Mouse (Mus musculus) c-Kit-negative CD71-positive TER-119-positive erythroid progenitor cells, embryonic 14.5 days (primary cell): ENCODE measurements around the gene Muc1.
A peak's percentile ranks its signal among the peaks of the same experiment; 100 is the strongest.

Source experiments
- DNase-seq: peaks from one replicate; pipeline ENCODE4 v3.0.0-alpha.2; 2013; ENCODE audit warnings: low read depth, low spot score

Muc1 gene

DNA sequence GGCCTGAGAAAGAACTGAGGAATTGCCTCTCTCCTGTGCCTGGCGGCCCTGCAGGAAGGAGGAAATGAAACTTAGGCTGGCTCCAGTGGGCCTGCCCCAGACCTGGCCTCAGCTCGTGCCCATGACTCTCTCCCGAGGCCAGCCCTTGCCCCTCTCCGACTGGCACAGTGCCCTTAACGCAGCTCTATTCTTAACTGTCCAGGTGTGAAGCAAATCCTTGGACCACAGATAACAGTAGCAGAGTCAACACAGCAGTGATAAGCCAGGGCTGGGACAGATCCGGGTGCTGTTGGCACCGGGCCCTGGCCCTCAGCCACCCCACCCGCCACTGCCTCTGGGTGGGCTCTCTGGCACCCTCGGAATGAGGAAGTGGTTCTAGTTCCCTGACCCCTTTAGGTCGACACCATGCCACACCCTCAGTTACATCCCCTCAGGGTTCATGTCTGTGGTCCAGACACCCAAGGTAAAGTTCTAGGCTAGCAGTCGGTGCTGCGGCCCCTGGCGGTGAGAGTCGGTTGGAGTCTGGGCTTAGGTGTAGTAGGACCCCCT is 4.8 kb downstream of the Muc1 start:
- DNase-seq = no peak

DNA sequence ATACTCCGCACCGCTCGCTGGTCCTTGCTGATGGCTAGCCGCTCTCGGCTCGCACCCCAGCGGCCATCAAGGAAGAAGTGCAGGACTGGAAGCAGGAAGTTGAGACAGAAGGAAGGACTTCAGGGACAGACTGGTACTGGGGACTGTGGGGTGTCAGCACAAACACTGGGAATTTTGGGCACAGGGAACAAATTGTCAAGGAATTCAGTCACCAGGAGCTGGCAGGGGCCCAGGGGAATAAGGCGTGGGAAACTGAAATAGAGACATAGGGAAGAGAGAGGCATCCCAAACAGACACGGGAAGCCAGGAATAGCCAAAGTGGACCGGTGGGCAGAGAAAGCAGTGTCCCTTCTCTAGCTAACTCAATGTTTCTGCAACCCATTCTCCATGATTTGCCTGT is 7.7 kb downstream of the Muc1 start:
- DNase-seq = no peak

DNA sequence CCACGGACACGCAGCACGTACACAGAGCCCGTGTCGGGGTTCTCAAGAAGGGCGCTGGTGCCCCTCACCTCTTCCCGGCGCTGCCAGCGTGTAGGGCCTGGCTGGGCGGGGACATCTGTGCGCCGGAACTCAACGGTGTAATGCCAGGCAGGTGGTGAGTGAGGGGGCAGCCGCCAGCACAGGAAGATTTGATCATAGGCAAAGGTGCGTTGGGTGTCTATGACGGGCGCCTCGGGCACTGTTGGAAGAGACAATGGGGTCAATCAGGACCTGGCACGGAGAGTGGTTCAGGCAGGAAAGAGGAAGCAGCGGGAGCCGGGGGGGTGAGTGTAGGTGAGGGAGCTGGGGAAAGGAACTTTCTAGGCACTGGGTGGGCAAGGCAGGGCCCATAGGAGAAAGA is 8.8 kb downstream of the Muc1 start:
- DNase-seq = no peak

DNA sequence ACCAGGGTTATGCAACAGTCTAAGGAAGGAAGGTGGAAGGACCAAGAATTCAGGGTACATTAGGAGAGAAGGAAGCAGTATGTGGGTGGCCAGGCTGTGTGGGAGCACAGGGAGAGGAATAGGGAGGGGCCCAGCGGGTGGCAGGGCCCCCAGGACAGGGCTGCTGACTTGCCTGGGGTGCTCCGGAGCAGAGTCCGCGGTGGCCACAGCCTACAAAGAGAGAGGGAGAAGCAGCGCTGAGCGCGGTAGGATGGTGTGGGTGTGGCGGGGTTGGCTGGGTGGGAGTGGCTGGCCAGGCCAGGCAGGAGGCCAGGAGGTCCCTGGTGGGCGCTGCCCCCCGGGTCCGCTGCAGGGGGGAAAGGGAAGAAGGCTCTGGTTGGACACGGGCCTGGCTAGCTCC is 9.6 kb downstream of the Muc1 start:
- no peak for DNase-seq

- DNase-seq = no peak
Observed at GRCm38 (mm10) chr3:89242331-89242895, 13.6 kb downstream of the Muc1 start.

- DNase-seq = no peak
Observed at GRCm38 (mm10) chr3:89243609-89244008, 14.8 kb downstream of the Muc1 start.

GRCm38 (mm10) chr3:89244158-89244981 is 15.5 kb downstream of the Muc1 start:
- DNase-seq = no peak

DNA sequence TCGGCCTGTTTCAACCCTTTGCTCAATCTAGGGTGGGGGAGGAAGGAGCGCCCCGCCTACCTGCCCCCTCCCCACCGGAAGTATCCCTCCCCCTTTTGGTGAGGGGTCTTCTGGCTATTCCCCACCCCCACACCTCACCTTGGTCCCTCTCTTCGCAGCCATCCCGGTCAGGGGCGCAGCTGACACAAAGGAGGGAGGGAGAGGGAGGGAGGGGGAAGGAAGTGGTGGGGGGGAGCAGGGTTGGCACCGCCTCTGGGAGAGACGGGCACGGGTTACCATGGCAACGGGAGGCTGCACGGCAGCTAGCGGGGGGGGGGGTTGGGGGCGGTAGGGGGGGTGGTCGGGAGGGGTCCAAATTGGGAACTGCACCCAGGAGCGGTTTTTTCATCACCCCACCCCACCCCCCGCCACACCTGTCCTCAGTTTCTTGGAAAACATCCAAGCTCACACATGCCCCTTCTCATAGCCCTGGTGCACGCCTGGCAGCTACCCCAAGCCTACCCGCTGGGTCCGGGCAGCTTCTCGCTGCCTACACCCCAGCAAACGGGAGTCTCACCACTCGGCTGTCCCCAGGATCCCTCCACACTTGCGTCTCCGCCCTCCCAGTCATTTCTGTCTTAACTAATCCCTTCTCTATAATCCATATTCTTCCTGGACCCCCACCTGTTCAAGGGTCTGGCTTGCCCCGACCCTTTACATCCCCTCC is 16.3 kb downstream of the Muc1 start:
- no peak for DNase-seq

DNA sequence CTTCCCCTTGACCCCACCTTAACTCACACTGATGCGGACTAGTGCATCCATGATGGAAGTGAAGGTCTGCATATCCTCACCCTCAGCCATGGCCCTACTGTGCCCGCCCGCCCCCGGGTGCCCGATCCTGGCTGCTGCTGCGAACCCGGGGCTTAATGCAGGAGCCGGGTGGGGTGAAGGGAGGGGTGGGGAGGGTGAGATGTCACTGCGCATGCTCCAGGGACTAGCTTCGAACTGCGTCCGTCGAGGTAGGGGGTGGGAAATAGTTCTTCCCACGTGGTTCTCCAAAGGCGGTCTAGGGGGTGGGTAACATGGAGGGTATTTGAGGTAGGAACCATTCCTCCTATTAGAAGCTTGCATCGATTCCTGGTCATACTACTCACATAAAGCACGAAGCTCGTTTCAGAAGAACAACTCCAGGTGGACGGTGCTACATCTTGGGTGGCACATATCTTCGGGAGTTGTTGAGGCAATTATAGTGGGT is 16.9 kb downstream of the Muc1 start, which contains the start of gene Krtcap2:
Gene Krtcap2, plus strand, starts transcription at position 279 of the 484 bp plus-strand sequence.
- no peak for DNase-seq

DNA sequence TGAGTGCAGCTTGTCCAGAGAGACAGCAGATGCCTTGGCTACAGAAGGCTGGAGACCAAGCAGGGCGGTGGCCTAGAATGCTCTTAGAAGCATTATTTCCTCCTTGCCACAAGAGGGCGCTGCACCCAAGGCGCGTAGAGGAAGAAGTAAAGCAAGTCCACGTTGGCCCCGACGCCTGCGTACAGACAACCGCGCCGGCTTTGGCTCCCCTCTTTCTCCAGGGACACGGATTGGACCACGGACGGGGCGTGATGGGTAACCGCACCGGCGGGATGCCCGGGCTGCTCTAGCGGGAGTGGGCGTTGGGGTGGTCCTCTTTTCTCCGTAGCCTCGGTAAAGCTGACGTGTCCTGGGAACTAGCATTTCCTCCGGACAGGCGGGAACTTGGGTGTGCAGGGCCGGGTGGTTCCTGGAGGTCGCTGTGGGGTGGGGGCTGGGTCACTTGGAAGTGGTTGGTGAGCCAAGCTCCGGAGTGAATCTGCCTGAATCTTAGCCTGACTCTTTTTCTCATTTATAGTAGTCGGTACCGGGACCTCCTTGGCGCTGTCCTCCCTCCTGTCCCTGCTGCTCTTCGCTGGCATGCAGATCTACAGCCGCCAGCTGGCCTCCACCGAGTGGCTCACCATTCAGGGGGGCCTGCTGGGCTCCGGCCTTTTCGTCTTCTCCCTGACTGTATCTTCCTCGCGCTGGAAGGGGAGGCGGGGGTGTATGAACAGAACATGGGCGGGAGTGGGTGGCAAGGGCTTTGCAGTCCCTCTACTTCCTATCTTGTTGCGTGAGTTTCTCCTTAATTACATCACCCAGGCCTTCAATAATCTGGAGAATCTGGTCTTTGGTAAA is 17.6 kb downstream of the Muc1 start, which contains the start of gene Trim46:
Gene Trim46, minus strand, starts transcription at position 49 of the 840 bp plus-strand sequence.
- peak; percentile 73 for DNase-seq

DNA sequence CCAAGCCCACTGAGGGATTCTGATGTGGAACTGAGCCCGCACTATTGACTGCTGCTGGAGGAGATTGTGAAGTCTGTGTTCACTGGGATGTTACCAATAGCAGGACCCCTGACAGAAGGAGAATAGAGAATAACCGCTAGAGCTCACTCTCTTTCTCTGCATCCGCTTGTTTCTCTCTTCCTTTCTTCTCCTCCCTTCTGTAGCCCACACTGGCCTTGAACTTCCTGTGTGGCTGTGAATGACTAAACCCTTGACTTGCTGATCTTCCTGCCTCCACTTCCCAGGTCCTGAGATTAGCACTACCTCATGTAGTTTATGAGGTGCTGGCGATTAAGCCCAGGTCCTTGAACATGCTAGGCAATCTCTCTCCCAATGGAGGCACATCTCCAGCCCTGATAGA is 18.6 kb downstream of the Muc1 start:
- no peak for DNase-seq

DNA sequence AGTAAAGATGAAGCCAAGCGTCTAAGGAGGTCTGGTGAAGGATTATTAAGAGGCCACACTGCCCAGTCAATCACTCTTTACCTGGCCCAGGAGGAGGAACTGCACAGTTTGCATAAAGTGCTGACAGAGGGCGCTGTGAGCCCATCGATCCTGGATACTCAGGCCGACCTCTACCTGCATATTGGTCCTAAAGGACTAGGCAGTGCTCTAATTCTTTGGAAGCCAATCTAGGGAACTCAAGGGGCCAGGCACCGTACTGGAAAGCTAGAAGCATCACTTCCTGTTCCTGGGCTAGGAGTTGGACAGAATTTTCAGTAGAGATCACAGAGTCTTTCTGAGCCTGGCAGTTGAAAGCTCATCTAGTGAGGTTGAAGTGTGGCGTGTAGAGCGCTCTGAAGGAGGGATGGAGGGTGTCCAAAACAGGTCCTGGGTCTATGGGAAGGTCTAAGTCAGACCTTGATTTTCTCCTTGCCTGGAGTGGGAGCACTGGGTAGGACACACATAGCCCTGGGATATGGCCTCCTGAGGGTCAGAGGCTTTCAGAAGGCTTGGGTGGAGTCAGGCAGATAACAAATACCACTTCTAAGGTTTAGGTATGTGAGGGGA is 21.7 kb downstream of the Muc1 start:
- DNase-seq = no peak

GRCm38 (mm10) chr3:89251365-89251895 is 22.6 kb downstream of the Muc1 start:
- no peak for DNase-seq

DNA sequence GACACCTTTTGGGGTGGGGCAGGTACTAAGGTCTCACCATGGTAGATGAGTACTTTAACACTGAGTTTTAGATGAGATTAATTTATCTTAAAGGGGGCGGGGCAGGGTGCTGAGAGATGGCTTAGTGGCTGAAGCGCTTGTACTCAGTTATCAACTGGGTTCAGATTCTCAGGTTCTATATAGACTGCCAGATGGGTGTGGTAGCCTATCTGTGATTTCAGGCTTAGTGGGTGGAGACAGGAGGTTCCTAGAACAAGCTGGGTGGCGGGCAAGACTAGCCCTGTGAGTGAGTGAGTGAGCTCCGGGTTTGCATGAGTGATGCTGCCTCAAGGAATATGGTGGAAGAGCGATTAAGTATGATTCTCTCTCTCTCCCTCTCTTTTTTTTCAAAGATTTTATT is 26.1 kb downstream of the Muc1 start:
- no peak for DNase-seq

DNA sequence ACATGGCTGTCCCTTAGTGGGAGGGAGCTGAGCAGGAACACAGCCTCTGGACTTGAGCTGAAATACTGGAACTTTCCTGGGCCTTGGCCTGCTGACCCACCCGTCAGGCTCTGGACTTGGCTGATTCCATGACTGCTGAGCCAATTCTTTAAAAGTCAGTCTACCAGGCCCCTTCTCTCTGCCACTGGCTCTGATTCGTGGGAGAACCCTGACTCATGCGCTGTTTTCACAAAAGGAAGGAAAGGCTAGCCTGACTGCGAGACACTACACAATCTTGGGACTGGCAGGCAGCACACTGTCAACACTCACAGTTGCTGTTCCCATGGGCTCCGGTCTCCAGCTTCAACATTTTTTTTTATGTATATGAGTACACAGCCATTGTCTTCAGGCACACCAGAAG is 27.3 kb downstream of the Muc1 start:
- no peak for DNase-seq

- no peak for DNase-seq
Observed at GRCm38 (mm10) chr3:89259076-89259475, 30.2 kb downstream of the Muc1 start, which contains the start of gene Dpm3. Gene Dpm3 (plus strand): TSS chr3:89259358.

DNA sequence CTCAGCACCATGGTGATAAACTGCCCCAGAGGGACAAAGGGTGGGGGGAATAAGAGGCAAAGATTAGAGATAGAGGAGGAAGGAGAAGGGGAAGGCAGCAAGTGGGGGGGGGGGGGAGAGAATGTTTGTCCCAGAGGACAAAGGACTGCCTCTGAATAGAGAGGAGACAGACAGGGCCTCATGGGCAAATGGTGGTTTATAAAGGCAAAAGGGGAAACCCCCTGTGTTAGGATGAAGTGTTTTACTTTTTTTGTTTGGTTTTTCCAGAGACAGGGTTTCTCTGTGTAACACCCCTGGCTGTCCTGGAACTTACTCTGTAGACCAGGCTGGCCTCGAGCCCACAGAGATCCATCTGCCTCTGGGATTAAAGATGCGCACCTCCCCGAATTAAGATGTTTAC is 31.4 kb downstream of the Muc1 start:
- DNase-seq = no peak

DNA sequence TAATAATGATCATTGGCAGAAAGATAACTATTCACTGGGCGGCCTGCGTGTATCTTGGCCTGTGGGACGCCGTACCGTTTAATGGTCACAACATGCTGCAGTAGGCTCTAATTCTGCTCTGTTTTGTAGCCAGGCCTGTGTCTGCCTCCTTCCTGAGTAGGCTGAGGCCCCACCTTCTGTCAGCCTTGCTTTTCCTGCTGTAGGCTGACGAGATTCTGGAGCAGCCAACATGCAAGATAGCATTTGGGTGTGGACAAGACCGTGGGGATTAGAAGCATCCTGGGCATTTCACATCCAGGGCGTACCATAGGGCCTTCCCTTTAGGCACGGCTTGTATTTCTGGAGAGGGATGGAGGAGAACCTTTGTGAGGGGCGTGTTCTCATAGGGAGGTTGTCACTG is 33.6 kb downstream of the Muc1 start:
- DNase-seq = no peak

- DNase-seq = peak; percentile 53
Observed at GRCm38 (mm10) chr3:89266439-89266893, 37.6 kb downstream of the Muc1 start.

DNA sequence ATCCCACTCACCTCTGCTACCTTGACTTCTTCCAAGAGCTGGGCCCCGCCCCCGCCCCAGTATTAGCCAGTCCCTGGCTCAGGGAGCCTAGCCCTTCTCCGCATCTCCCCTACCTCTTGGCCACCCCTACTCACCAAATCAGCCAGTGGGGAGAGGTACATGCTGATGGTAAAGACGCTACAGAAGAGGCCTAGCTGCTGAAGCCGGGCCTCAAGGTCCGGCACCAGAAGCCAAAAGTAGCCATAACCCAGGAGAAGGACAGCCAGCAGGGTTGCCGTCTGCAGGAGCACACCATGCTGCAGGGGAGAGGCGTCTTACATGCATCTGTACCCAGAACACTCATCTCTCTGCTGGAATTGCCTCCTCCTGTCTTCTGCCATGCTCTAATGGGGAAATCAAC is 40.1 kb downstream of the Muc1 start:
- DNase-seq = no peak
